Mouse (Mus musculus) kidney, embryonic 14.5 days (tissue): ENCODE data around the gene Plekha1. TPM values are rescaled to one million over a fixed set of nuclear protein-coding genes. Genes with fewer than 3 reads are reported as not detected.

ENCODE experiments used
- ATAC-seq: fragments of 200-750 bp; cut with Nextera tagmentation; 2 replicates; pipeline ENCODE4 v1.8.0; 2017; ENCODE audit warnings: moderate number of reproducible peaks, mild to moderate bottlenecking, moderate TSS enrichment, moderate library complexity; ENCODE audit not compliant: low FRiP score, low TSS enrichment
- H3K27ac ChIP-seq: fragments of 300-500 bp; sonication (generic); 2 replicates; pipeline ENCODE4 v1.5.1; 2014; ENCODE audit warnings: low read depth, mild to moderate bottlenecking, low read length, moderate library complexity, mixed read lengths
- H3K27me3 ChIP-seq: fragments of 300-500 bp; sonication (generic); 2 replicates; pipeline ENCODE4 v1.6.1; 2014; ENCODE audit warnings: mild to moderate bottlenecking, low read length; ENCODE audit not compliant: control insufficient read depth, insufficient read depth
- H3K36me3 ChIP-seq: fragments of 300-500 bp; sonication (generic); 2 replicates; pipeline ENCODE4 v1.6.1; 2014; ENCODE audit warnings: low read length, mixed read lengths; ENCODE audit not compliant: control insufficient read depth, insufficient read depth
- H3K4me1 ChIP-seq: fragments of 300-500 bp; sonication (generic); 2 replicates; pipeline ENCODE4 v1.6.1; 2014; ENCODE audit warnings: low read length, mixed read lengths; ENCODE audit not compliant: control insufficient read depth, insufficient read depth
- H3K4me2 ChIP-seq: fragments of 300-500 bp; sonication (generic); replicated peaks from 2 replicates; pipeline ENCODE4 v1.6.1; 2014; ENCODE audit warnings: low read depth, mild to moderate bottlenecking, low read length
- H3K4me3 ChIP-seq: fragments of 300-500 bp; sonication (generic); 2 replicates; pipeline ENCODE4 v1.5.1; 2014; ENCODE audit warnings: mild to moderate bottlenecking, low read length
- H3K9ac ChIP-seq: fragments of 300-500 bp; sonication (generic); 2 replicates; pipeline ENCODE4 v1.6.1; 2014; ENCODE audit warnings: low read depth, mild to moderate bottlenecking, low read length, moderate library complexity
- H3K9me3 ChIP-seq: fragments of 300-500 bp; sonication (generic); 2 replicates; pipeline ENCODE4 v1.6.1; 2016; ENCODE audit warnings: low read length; ENCODE audit not compliant: control insufficient read depth
- WGBS: fragments of 180-500 bp; shearing (Covaris S2); extraction: QIAGEN DNeasy Blood & Tissue Kit; methylation state at CpG from one replicate; pipeline ENCODE4 v1.1.7; 2014; 5-methylcytosine and 5-hydroxymethylcytosine counted together
- microRNA-seq: library from miRNA; unstranded; fragments of <30 nt; microRNA quantifications from one replicate; pipeline ENCODE4, GENCODE M21; 2016
- polyA plus RNA-seq: library from polyadenylated mRNA; unstranded; fragments of >200 nt; fragmentation: Nextera tagmentation; extraction: Ambion mirVana; gene quantifications from 2 replicates; pipeline ENCODE4 v1.2.1, GENCODE M21; 2014

Gene Plekha1
- polyA plus RNA-seq, 1 experiment from 2014 or later, result 72.9 TPM

GRCm38 (mm10) chr7:130951004-130951403, 85.4 kb downstream of the Plekha1 start:
- Histone ChIP-seq H3K4me2 (no peak overlapping the region), H3K27ac (no peak overlapping the region), H3K4me1 (no peaks in the 10 kb centered on the region), H3K4me3 (no peak overlapping the region), H3K9me3 (no peaks in the 10 kb centered on the region), H3K9ac (no peak overlapping the region), H3K36me3 (no peaks in the 10 kb centered on the region), H3K27me3 (no peaks in the 10 kb centered on the region)
- 90% methylated on average over 5 of the region's 5 CpGs for WGBS
- ATAC-seq, result no peak

DNA sequence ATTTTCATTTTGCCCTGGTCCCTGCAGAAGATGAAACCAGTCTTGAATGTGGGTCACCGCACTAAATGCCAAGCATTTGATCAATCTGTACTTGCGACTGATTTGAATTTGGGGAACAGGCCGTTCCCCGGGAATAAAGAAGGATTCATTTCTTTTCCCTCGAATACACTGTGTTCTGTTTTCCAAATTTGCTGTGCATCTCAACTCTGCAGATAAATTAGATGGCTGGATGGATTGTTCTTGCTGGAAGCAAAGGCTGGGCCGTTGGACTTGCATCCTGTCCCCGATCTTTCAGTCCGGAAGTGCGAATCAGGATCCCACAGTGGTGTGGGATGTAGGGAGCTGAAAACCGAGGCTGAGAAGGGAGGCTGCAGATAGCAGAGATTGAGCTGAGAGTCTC, 87.8 kb downstream of the Plekha1 start:
- WGBS, result 91% methylated on average over 10 of the region's 10 CpGs
- H3K27me3 ChIP-seq, result no peaks in the 10 kb centered on the region
- H3K36me3 ChIP-seq, result no peaks in the 10 kb centered on the region
- H3K4me2 ChIP-seq, result no peak overlapping the region
- no peak overlapping the region for H3K4me3 ChIP-seq
- no peak overlapping the region for H3K27ac ChIP-seq
- H3K9me3 ChIP-seq, result no peaks in the 10 kb centered on the region
- ATAC-seq, result no peak
- no peaks in the 10 kb centered on the region for H3K4me1 ChIP-seq
- H3K9ac ChIP-seq, result no peak overlapping the region

GRCm38 (mm10) chr7:130954177-130954601, 88.6 kb downstream of the Plekha1 start:
- H3K9me3 ChIP-seq, result no peaks in the 10 kb centered on the region
- WGBS, result 89% methylated on average over 10 of the region's 10 CpGs

GRCm38 (mm10) chr7:130958551-130958950, 93.0 kb downstream of the Plekha1 start:
- ATAC-seq, result no peak
- 75% methylated on average over 7 of the region's 7 CpGs for WGBS

More at GRCm38 (mm10) chr7:130954177-130954601, 88.6 kb downstream of the Plekha1 start:
- Histone ChIP-seq H3K4me2 (no peak overlapping the region), H3K27ac (no peak overlapping the region), H3K4me1 (no peaks in the 10 kb centered on the region), H3K9ac (no peak overlapping the region), H3K36me3 (no peaks in the 10 kb centered on the region), H3K27me3 (no peaks in the 10 kb centered on the region), H3K4me3 (no peak overlapping the region)
- no peak for ATAC-seq

DNA sequence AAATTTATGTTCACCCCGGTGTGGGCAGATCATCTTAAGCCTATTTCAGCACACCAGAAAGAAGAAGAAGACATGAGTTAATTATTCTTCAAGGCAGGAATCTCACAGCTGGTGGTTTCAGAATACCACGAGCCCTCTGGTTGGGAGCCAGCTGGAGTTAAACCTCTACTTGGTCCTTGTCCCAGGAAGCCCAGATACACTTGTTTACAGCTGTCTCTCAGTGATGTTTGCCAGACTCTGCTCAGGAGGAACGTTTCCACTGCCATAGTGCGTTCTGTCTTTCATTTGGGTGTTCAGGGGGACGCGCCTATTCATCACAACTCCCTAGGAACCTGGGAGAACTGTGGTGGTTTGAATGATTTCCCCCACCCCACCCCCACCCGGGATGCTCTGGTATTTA, 94.3 kb downstream of the Plekha1 start:
- Histone ChIP-seq H3K9me3 (no peaks in the 10 kb centered on the region), H3K4me3 (no peak overlapping the region), H3K27me3 (no peaks in the 10 kb centered on the region), H3K9ac (no peak overlapping the region), H3K4me1 (peaks cover 3% of the 10 kb centered on the region; the same call in 1 of the 2 replicates), H3K36me3 (no peaks in the 10 kb centered on the region), H3K27ac (no peak overlapping the region), H3K4me2 (no peak overlapping the region)
- ATAC-seq, result no peak
- WGBS, result 51% methylated on average over 7 of the region's 7 CpGs

More at GRCm38 (mm10) chr7:130958551-130958950, 93.0 kb downstream of the Plekha1 start:
- no peak overlapping the region for H3K4me2 ChIP-seq
- H3K27me3 ChIP-seq, result no peaks in the 10 kb centered on the region
- H3K9me3 ChIP-seq, result no peaks in the 10 kb centered on the region
- no peaks in the 10 kb centered on the region for H3K36me3 ChIP-seq
- no peaks in the 10 kb centered on the region for H3K4me1 ChIP-seq
- H3K27ac ChIP-seq, result no peak overlapping the region
- H3K9ac ChIP-seq, result no peak overlapping the region
- no peak overlapping the region for H3K4me3 ChIP-seq

DNA sequence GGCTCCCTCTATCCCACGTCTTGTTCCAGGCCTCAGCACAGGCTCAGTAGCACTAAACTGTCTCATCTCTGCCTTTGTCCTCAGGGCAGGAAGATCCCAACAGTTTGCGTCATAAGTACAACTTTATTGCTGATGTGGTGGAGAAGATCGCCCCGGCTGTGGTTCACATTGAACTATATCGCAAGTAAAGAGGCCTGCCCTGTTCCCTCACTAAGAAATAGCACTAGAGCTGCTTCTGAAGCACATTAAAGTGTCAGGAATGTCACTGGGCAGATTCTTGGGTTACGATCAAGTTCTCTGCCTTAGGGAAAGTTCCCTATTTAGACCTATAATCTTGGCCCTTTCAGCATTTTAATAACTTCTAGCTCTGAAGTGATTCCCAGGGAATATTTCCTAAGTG, 95.9 kb downstream of the Plekha1 start:
- H3K4me3 ChIP-seq, result no peak overlapping the region
- ATAC-seq, result no peak
- no peaks in the 10 kb centered on the region for H3K36me3 ChIP-seq
- 71% methylated on average over 6 of the region's 6 CpGs for WGBS
- no peaks in the 10 kb centered on the region for H3K9me3 ChIP-seq
- no peak overlapping the region for H3K9ac ChIP-seq
- no peaks in the 10 kb centered on the region for H3K27me3 ChIP-seq
- no peak overlapping the region for H3K4me2 ChIP-seq
- H3K27ac ChIP-seq, result no peak overlapping the region
- peaks cover 8% of the 10 kb centered on the region; the same call in 1 of the 2 replicates for H3K4me1 ChIP-seq

Small RNA genes lying within 50 kb of the gene (microRNA-seq; reads per million reads assigned to microRNA genes)
- gene Mir7061, result not detected

Other genes starting within 250 kb of the Plekha1 start
- not detected in 2 replicates for gene Btbd16, start 91.7 kb upstream of the Plekha1 start, polyA plus RNA-seq
- gene Htra1, start 70.4 kb downstream of the Plekha1 start, polyA plus RNA-seq, result 2.0 and 3.0 TPM in 2 replicates
- not detected in 2 replicates for gene Dmbt1, start 166.3 kb downstream of the Plekha1 start, polyA plus RNA-seq